Mouse (Mus musculus) retina, adult 2 months (tissue): ENCODE results near the gene Olfr569.

Experiments used
- DNase-seq: peaks from one replicate; pipeline ENCODE4 v3.0.0-alpha.2; 2012; ENCODE audit warnings: low read depth, low spot score

Gene Olfr569

DNA sequence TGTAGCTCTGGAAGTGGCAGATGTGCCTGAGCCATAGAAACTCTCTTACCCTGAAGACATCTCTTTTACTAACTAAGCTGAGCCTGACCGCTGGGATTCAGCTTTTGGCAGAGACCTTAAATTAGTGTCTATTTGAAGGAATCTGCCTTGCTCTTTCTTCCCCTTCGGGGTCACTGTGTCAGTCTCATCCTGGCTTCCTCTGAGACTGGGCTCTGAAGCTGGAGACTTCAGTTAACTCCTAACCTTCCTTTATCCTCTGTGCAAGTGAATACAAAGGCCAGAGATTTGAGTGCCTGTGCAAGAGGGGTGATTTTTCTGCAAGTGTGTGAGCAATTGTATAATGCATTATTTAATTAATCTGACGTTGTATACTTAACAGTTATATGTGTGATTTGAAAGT, at the start of gene Olfr569:
Olfr569 (minus strand) TSS at position 101 of the 400 bp plus-strand sequence.
- DNase-seq, result no peak

- DNase-seq, result no peak
Measured at GRCm38 (mm10) chr7:102927105-102927504, 36.4 kb upstream of the Olfr569 start.

DNA sequence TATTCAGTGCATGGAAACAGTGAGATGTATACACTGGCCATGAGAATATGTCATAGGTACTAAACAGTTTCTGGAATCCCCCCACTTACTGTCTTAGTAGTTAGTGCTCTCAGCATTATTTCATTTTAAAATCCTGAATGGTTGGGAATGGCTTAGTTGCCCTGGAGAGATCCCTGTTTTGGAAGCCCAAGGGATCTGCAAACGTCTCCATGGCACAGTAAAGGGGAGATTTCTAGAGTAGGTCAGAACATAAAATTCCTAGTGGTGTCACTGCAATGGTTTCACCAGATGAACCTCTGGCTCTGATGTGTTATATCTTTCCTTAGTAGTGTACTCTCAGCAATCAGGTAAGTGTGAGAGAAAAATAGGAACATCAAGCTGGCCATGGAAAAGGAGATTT, 33.4 kb upstream of the Olfr569 start, which contains the start of gene Olfr572:
Olfr572 (plus strand) TSS at position 301 of the 400 bp plus-strand sequence.
- no peak for DNase-seq

DNA sequence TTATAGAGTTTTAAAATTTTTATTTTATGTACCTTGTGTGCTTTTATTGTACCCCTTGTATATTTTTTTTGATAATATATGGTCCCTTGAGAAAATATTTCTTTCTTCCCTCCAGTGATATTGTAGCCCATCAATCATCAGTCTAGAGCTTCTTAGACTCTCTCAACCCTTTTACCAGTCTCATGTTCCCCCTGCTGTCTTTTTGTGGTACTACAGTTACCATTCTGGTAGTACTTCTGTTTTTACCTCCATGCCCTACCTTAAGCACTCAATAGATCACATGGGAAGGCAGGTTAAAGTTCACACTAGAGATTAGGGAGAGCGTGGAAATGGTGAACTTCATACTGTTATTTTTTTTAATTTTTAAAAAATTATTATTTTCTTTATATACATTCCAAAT, 28.9 kb upstream of the Olfr569 start:
- peak; percentile 33 for DNase-seq

- DNase-seq, result no peak
Measured at GRCm38 (mm10) chr7:102917032-102917875, 26.6 kb upstream of the Olfr569 start, which contains the start of gene Olfr571. Gene Olfr571 (minus strand): TSS chr7:102917536.

DNA sequence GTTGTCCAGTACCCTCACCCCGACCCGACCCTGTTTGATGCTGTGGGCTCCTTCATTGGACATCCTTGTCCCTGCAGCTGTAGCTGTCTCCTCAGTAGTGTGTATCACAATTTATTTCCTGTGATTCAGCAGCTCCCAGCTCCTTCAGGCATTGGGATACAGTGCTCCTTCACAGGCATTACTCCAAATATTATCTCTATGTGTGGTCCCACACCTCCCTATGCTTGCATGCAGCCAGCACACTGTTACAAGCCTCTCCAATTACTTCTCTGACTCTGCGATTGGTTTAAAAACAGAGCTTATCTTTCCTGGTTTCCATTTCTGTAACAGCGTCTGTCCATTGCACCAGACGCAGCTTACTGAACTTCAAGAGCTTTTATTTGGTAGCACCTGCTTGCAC, 25.7 kb upstream of the Olfr569 start:
- no peak for DNase-seq

- no peak for DNase-seq
Measured at GRCm38 (mm10) chr7:102915261-102915660, 24.6 kb upstream of the Olfr569 start.

DNA sequence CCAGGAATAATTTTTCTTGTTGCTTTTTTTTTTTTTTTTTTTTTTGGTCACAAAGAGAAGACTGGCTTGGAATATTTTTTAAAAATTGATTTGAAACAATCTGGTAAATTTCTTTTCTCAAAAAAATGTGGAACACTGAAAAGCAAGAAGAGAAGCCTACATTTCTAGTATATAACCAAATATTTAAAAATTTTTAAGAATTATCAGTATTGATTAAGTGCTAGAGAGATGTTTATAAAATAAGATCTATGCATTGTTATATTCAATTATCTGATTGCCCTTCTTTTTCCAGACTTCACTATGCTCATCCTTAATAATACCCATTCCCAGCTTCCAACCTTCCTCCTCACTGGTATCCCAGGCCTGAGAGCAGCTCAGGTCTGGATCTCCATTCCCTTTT, 13.9 kb downstream of the Olfr569 start, which contains the start of gene Olfr568:
Olfr568 (plus strand) TSS at position 301 of the 400 bp plus-strand sequence.
- DNase-seq, result no peak

GRCm38 (mm10) chr7:102858665-102859064, 32.0 kb downstream of the Olfr569 start, which contains the start of gene Olfr566:
Gene Olfr566 (minus strand): TSS chr7:102858765.
- no peak for DNase-seq

- DNase-seq, result no peak
Measured at GRCm38 (mm10) chr7:102855807-102856206, 34.9 kb downstream of the Olfr569 start.
